Mouse (Mus musculus): ENCODE results near the gene Apbb1ip.

Apbb1ip gene

DNA sequence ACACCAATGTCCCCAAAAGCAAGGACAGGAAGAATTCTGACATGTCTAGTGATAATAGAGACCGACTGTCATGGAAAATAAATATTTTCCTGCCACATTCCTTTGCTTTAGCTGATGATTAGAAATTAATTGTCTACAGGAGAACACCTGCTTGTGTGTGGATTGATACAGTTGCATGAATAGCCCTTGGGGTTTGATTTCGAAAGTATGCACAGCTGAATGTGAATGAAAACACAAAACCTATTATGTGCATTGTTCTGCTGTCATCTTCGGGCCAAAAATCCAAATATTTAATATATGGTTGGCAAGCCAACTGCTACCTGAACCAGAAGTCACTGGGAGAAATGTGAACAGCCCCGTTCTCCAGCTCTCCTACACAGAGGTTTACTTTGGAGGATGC lies 78.0 kb downstream of the Apbb1ip start:
- DNase-seq: no peak

DNA sequence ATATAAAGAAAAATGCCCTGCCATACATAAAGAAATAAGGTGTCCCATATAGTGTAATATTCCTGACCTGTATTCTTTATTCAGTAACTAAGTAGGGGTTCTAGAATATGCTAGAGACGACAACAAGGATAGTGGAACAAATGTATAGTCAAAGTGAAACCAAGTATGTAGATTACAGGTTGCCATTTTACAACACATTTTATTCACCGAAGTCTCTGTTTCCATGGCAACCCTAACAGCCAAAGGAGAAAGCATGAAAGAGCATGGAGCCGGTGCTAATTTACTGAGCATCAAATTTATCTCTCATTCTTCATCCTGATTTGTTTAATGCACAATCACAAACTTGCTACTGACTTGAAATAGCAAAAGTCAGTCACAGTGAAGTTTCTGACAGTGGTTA lies 83.6 kb downstream of the Apbb1ip start:
- DNase-seq: no peak

GRCm38 (mm10) chr2:22862194-22862593 lies 88.3 kb downstream of the Apbb1ip start:
- no peak for DNase-seq

DNA sequence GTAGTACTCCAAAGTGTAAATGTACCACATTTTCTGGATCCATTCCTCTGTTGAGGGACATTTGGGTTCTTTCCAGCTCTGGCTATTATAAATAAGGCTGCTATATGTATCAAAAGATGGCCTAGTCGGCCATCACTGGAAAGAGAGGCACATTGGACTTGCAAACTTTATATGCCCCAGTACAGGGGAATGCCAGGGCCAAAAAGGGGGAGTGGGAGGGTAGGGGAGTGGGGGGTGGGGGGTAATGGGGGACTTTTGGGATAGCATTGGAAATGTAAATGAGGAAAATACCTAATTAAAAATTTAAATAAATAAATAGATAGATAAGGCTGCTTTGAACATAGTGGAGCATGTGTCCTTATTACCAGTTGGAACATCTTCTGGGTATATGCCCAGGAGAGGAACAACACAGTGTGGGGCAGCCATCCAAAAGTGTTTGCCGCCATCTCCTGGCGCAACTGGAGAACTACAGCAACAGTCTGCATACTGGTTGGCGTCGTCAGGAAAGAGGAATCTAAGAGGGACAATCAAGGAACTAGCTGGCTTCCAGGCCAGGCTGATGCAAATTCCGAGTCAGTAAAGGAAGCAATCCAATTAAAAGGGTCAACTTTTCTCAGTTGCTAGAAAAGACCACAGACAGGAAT lies 90.6 kb downstream of the Apbb1ip start:
- peak in 1 of 2 experiments; percentile 52 for DNase-seq

GRCm38 (mm10) chr2:22865818-22866217 lies 91.9 kb downstream of the Apbb1ip start:
- no peak for DNase-seq

DNA sequence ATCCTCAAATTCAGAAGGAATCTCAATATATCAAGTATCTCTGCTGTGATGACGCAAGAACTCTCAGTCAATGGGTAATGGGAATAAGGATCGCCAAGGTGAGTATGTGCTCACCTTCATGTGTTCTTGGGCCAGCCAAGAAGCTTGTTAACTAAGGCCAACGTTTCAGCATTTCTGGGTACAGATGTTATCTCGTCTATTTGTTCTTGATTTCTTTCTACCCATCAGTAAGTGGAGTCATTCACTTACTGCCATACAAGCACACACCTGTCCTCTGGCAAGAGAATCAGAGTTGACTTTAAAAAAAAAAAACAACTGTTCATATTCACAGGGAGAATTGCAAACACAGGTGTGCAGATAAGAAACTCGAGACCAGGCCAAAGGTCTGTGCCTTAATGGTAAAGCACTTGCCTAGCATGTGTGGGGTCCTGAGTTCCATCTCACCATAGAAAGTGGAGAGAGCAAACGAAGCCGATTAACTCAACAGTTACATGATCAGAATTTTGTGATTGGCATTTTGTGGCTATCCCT lies 93.1 kb downstream of the Apbb1ip start:
- no peak for DNase-seq

DNA sequence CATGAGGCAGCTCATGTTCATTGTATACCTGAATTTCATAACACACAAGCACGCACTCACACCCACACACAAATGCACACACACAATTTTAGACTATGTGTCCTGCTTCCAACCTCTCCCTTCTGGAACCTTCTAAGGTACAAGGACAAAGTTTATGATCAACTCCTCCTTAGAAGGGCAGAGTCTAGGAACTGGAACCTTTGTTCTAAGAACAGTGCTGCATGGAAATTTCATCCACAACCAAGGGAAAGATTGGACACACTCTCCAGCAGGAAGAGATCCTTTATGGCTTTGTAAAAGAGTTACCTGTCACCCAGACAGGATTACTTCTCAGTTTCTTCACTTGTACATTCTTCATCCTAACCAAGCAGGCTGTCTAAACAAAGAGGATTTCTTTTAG lies 99.3 kb downstream of the Apbb1ip start:
- DNase-seq: peak; percentile 19 to 44

- DNase-seq: peak; percentile 80 to 83
These were observed 100.7 kb downstream of the Apbb1ip start for GRCm38 (mm10) chr2:22874628-22875027.

DNA sequence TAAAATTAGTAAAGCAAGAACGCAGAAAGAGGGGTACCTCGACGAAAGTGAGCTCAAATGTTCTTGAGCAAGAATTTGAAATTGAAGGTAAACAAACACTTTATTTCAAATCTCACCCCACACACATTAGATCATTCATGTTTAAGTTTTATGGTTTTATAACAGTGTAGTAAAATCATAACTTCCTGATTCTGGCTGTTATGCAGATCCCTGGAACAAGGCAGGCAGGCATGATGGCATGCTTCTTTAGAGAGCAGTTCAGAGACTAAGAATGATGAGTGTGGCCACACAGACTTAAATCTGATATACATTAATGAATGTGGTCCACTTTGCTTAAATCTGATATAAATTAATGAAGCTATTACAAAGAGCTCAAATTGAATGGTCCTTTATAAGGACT lies 102.7 kb downstream of the Apbb1ip start:
- no peak for DNase-seq

- DNase-seq: peak; percentile 35 to 50
These were observed 104.9 kb downstream of the Apbb1ip start for GRCm38 (mm10) chr2:22878781-22879180.

DNA sequence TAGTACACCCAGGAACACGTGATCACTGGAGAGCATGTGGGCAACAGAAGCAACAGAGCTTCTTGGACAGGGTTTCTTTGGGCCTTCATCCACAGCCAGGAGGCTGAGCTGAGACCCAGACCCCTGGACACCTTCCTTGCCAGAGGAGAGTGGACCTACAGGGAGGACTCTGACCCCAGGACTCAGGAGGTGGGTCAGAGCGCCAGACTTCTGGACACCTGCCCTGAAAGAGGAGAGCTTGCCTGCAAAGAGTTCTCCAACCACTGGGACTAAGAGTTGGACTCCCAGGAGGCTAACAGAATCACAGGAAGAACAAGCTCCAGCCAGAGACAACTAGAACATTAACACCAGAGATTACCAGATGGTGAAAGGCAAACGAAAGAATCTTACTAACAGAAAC lies 106.8 kb downstream of the Apbb1ip start:
- peak; percentile 73 to 77 for DNase-seq

- DNase-seq: no peak
These were observed 121.0 kb downstream of the Apbb1ip start for GRCm38 (mm10) chr2:22894932-22895281.

- DNase-seq: peak; percentile 90
These were observed 121.7 kb downstream of the Apbb1ip start, which contains the start of gene Pdss1 for GRCm38 (mm10) chr2:22895282-22896273. TSS of gene Pdss1 (plus strand) at chr2:22895522.

- no peak for DNase-seq
These were observed 130.1 kb downstream of the Apbb1ip start for GRCm38 (mm10) chr2:22903947-22904346.

GRCm38 (mm10) chr2:22914421-22914820 lies 140.5 kb downstream of the Apbb1ip start:
- peak; percentile 54 to 72 for DNase-seq

- DNase-seq: no peak
These were observed 144.8 kb downstream of the Apbb1ip start for GRCm38 (mm10) chr2:22918651-22919050.

All from kidney, adult 8-10 months (tissue).